Mouse (Mus musculus) E14TG2a.4 (cell line): ENCODE measurements at regions not wholly inside any gene's neighbourhood (a gene's known extent, or its start where the extent isn't known, plus 50 kb on each side); places are given as distances from the start of the nearest gene placed in this dataset.

Experiments used
- CTCF ChIP-seq: conservative IDR thresholded peaks from 2 replicates; pipeline ENCODE4 v1.5.1; 2014; ENCODE audit warnings: low read length
- POU5F1 ChIP-seq: IDR thresholded peaks from 2 replicates; pipeline ENCODE4 v1.6.1; 2014; ENCODE audit warnings: low read length, borderline replicate concordance

GRCm38 (mm10) chr2:80878437-80878836, 261.4 kb downstream of the Nup35 start:
- TF ChIP-seq CTCF: peak; percentile 65
- no peak for TF ChIP-seq POU5F1
